Mouse (Mus musculus): ENCODE results near the gene Prf1. TPM values are rescaled to one million over a fixed set of nuclear protein-coding genes. Genes with fewer than 3 reads are reported as not detected.

Prf1 gene
- polyA plus RNA-seq, 1 experiment, result not detected

DNA sequence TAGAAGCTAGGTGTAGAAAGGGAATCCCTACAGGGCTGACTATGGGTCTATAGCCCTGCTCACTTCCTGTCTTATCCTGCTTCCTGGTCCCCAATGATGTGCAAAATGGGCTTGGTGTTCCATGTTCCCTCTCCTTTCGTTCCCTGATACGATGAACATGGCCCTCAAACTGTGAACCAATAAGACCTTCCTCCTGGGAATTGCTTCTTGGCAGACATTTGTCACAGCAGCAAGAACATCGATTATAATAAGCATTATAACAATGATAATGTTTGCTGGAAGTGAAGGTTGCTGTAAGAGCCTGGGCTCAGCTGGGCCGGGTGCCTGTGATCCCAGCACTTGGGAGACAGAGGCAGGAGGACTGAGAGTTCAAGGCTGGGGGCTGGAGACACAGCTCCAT, 13.3 kb upstream of the Prf1 start:
- TF ChIP-seq CTCF (IDR thresholded peaks at IDR 0.05; ENCODE audit: low read depth, low read length) (no peak), POLR2A (IDR thresholded peaks at IDR 0.05; ENCODE audit: borderline replicate concordance, low read depth, low read length) (no peak)
- Histone ChIP-seq H3K4me1 (ENCODE audit: control insufficient read depth, insufficient read depth, low read length) (peaks cover 13% of the 10 kb centered on the region), H3K27ac (ENCODE audit: insufficient read depth, low read depth, low read length) (no peak overlapping the region), H3K4me3 (ENCODE audit: insufficient read depth, low read length) (no peak overlapping the region)

DNA sequence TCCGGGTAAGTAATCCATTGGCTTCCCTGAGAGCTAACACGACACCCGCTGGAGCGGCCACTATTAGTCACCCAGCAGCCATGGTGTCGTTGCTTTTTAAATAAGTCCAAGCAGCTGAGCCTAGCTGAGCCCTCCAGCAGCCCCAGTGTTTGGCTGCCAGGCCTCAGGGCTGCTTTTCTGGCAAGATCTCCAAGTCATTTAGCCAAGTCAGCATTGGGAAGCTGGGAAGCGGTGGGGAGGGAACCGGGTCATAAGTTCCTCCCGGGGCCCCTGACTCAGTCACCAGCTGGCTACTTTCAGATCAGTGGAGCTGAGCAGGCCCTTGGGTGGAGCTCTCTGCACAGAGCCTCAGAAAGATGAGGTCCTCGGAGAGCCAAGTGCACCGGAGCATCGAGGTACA, 12.4 kb upstream of the Prf1 start:
- TF ChIP-seq POLR2A (IDR thresholded peaks at IDR 0.05; ENCODE audit: borderline replicate concordance, low read depth, low read length) (no peak), CTCF (IDR thresholded peaks at IDR 0.05; ENCODE audit: low read depth, low read length) (no peak)
- Histone ChIP-seq H3K4me1 (ENCODE audit: control insufficient read depth, insufficient read depth, low read length) (peaks cover 14% of the 10 kb centered on the region), H3K27ac (ENCODE audit: insufficient read depth, low read depth, low read length) (peak overlapping the region; percentile 49), H3K4me3 (ENCODE audit: insufficient read depth, low read length) (no peak overlapping the region)

DNA sequence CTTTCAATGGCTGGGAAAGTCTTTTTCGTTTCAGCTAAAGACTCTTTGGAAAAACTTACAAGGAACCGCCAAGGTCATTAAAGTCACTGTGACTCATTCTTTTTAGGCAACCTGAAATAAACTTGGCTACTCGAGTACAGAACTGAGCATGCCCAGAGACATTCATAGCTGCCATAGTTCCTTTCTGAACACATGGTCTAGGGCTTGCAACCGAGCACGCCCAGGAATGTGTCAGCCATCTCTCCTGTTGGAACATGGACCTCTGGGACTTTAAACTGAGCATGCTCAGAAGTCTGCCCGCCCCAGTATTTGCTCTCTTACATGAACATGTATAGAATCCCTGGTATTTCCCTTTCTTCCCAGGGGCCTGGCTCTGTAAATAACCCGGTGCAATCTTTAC, 11.4 kb upstream of the Prf1 start:
- Histone ChIP-seq H3K27ac (ENCODE audit: insufficient read depth, low read depth, low read length) (no peak overlapping the region), H3K4me1 (ENCODE audit: control insufficient read depth, insufficient read depth, low read length) (peaks cover 17% of the 10 kb centered on the region), H3K4me3 (ENCODE audit: insufficient read depth, low read length) (no peak overlapping the region)
- no peak for TF ChIP-seq POLR2A (IDR thresholded peaks at IDR 0.05; ENCODE audit: borderline replicate concordance, low read depth, low read length)
- TF ChIP-seq CTCF (IDR thresholded peaks at IDR 0.05; ENCODE audit: low read depth, low read length), result no peak

DNA sequence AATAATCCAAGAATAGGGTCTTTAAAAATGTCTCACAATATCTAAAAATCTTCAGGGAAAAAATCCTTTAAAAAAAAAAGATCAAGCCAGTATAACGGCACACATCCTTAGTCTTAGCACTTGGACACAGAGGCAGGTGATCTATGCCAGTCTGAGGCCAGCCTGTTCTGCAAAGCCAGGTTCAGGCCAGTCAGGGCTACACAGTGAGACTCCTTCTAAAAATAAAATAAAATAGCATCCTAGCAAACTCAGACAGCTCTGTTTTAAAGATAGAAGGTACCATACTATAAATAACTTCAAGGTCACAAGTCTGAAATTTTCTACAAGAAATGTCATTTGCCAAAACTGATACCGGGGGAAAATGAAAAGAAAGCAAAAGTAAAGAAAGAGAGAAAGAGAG, 7.6 kb upstream of the Prf1 start:
- peaks cover 14% of the 10 kb centered on the region for H3K4me1 ChIP-seq (ENCODE audit: control insufficient read depth, insufficient read depth, low read length)
- H3K27ac ChIP-seq (ENCODE audit: insufficient read depth, low read depth, low read length), result no peak overlapping the region
- TF ChIP-seq CTCF (IDR thresholded peaks at IDR 0.05; ENCODE audit: low read depth, low read length) (no peak), POLR2A (IDR thresholded peaks at IDR 0.05; ENCODE audit: borderline replicate concordance, low read depth, low read length) (no peak)
- no peak overlapping the region; the same call in 1 of the 2 replicates for H3K4me3 ChIP-seq (ENCODE audit: insufficient read depth, low read length)

DNA sequence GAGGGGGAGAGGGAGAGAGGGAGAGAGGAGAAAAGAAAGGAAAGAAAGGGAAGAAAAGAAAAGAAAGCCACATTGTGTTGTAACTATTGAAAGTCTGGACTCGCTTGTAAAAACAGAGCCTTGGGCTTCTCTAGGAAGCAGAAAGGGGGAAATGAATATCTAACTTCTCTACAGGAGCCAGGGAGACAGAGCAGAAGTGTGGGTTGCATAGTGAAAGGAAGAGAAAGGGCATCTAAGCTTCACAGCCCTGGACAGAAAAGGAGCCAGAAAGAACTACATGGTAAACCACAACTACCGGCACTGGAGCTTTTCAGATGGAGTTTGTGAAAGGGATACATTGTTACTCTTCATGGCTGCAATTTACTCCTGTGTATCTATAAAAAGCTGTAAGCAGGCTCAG, 7.2 kb upstream of the Prf1 start:
- no peak for TF ChIP-seq CTCF (IDR thresholded peaks at IDR 0.05; ENCODE audit: low read depth, low read length)
- TF ChIP-seq POLR2A (IDR thresholded peaks at IDR 0.05; ENCODE audit: borderline replicate concordance, low read depth, low read length), result no peak
- H3K4me1 ChIP-seq (ENCODE audit: control insufficient read depth, insufficient read depth, low read length), result peaks cover 11% of the 10 kb centered on the region
- H3K4me3 ChIP-seq (ENCODE audit: insufficient read depth, low read length), result no peak overlapping the region; the same call in 1 of the 2 replicates
- H3K27ac ChIP-seq (ENCODE audit: insufficient read depth, low read depth, low read length), result no peak overlapping the region

DNA sequence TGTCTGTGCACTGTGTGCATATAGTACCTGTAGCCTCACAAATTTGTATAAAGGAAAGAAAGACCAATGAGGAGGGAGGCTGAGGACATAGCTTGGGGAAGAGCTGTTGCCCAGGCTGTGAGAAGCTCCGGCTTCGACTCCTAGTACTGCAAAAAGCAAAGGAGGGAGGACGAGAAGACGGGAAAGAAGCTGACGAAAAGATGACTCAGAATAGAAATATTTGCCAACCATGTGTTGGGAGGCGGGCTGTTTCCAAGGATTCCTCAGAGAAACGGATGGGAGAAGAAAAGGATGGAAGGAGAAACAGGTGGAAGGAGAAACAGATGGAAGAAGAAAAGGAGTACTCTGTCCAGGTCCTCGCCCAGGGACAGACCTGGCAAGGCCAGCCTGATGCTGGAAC, 3.4 kb upstream of the Prf1 start:
- no peak overlapping the region for H3K4me3 ChIP-seq (ENCODE audit: insufficient read depth, low read length)

DNA sequence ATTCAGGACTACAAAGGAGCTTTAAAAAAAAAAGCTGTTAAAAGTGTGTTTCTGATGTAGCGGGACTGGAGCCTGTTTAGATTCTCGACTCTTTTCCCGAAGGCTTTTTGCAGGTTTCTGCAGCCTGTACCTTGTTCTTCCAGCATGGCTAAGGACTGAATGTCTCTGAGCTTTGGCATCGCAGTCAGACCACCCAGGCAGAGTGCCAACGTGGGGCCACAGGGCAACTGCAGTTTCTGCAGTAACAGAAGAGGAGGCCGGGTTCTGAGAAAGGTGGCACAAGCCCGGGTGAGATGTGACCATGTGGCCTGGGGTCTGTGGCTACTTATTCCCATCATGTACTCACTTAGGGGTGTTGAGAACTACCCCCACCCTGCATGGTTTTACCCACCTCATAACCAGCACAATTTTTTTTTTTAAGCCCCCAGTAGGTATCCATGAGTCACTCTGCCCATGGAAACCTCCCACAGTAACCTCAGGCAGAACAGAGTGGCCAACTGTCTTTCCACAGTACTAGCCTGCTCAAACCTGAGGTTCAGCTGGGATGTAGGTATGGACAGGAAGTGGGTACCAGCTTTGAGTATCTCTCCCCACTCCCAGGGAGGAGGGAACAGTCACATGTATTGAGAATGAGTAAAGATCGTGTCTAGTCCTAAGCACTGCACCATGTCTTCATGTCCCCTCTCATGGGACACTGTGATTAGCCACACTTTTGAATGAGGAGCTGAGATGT, 754 bp upstream of the Prf1 start:
- TF ChIP-seq POLR2A (IDR thresholded peaks at IDR 0.05; ENCODE audit: borderline replicate concordance, low read depth, low read length) (no peak), CTCF (IDR thresholded peaks at IDR 0.05; ENCODE audit: low read depth, low read length) (no peak)
- H3K27ac ChIP-seq (ENCODE audit: insufficient read depth, low read depth, low read length), result no peak overlapping the region
- no peaks in the 10 kb centered on the region for H3K4me1 ChIP-seq (ENCODE audit: control insufficient read depth, insufficient read depth, low read length)
- H3K4me3 ChIP-seq (ENCODE audit: insufficient read depth, low read length), result no peak overlapping the region

More for the DNA sequence above, 3.4 kb upstream of the Prf1 start:
- no peak for TF ChIP-seq CTCF (IDR thresholded peaks at IDR 0.05; ENCODE audit: low read depth, low read length)
- no peak for TF ChIP-seq POLR2A (IDR thresholded peaks at IDR 0.05; ENCODE audit: borderline replicate concordance, low read depth, low read length)
- Histone ChIP-seq H3K27ac (ENCODE audit: insufficient read depth, low read depth, low read length) (no peak overlapping the region), H3K4me1 (ENCODE audit: control insufficient read depth, insufficient read depth, low read length) (peaks cover 5% of the 10 kb centered on the region; the same call in 1 of the 2 replicates)

DNA sequence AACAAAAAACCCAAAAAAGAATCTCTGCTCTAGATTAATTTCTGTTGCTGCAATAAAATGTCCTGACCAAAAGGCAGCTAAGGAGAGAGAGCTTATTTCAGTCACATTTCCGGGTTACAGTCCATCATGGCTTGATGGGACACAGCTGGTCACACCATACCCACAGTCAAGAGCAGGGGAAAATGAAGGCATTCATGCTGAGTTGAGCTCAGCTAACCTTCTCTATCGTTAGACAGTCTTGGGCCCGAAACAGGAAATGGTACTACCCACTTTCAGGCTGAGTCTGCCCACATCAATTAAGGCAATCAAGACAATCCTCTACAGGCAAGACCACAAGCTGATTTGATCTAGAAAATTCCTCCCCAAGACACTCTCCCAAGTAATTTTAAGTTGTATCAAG, 3.4 kb downstream of the Prf1 start:
- Histone ChIP-seq H3K4me3 (ENCODE audit: insufficient read depth, low read length) (no peak overlapping the region), H3K4me1 (ENCODE audit: control insufficient read depth, insufficient read depth, low read length) (no peaks in the 10 kb centered on the region), H3K27ac (ENCODE audit: insufficient read depth, low read depth, low read length) (no peak overlapping the region)
- TF ChIP-seq POLR2A (IDR thresholded peaks at IDR 0.05; ENCODE audit: borderline replicate concordance, low read depth, low read length), result no peak
- no peak for TF ChIP-seq CTCF (IDR thresholded peaks at IDR 0.05; ENCODE audit: low read depth, low read length)

DNA sequence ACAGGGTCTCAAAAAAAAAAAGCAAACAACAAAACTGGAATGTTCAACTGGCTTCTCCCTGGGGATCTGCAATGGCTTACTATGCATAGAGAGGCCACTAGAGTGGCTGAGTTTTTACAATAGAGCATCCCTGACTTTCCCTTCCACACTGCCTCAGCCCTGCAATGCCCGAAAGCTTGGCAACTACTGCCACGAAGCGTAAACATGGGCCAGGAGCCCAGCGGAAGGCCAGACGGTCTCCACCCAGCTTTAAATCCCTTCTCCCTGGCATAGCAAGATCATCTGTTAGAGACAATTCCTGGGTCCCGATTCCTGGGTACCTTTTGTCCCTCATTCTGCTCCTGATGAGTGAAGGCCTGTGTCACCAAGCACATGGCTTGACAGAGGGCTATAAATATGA, 6.4 kb downstream of the Prf1 start:
- Histone ChIP-seq H3K4me1 (ENCODE audit: control insufficient read depth, insufficient read depth, low read length) (no peaks in the 10 kb centered on the region), H3K27ac (ENCODE audit: insufficient read depth, low read depth, low read length) (no peak overlapping the region), H3K4me3 (ENCODE audit: insufficient read depth, low read length) (no peak overlapping the region)
- TF ChIP-seq POLR2A (IDR thresholded peaks at IDR 0.05; ENCODE audit: borderline replicate concordance, low read depth, low read length) (no peak), CTCF (IDR thresholded peaks at IDR 0.05; ENCODE audit: low read depth, low read length) (no peak)

DNA sequence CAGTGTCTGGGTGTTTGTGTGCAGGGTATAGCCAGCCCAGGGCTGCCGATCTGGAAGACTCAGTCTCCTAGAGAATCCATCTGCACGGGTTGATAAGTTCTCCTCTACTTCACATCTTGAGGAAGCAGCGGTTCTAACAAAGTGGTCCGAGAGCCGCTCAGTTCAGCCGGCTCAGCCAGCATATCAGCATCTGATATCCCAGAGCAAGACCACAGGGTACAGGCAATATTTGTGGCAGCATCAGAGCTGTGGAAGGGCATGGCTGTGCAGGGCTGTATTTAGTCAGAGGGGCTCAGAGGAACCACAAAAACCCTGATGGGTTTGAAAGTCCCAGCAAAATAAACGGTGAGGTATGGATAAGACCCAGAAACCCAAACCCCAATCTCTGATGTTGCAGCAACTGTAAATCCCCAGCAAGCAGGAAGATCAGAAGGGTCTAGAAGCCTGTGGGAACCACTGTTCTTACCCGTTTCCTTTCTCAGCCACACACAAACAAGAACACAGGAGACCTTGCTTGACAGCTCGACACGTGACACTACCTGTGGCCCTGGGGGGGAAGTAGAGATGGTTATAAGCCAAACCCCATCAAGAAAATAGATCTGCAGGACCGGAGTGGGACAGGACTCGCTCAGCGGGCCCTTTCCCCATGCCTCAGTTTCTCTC, 8.4 kb downstream of the Prf1 start:
- no peak for TF ChIP-seq CTCF (IDR thresholded peaks at IDR 0.05; ENCODE audit: low read depth, low read length)
- Histone ChIP-seq H3K4me1 (ENCODE audit: control insufficient read depth, insufficient read depth, low read length) (no peaks in the 10 kb centered on the region), H3K27ac (ENCODE audit: insufficient read depth, low read depth, low read length) (no peak overlapping the region), H3K4me3 (ENCODE audit: insufficient read depth, low read length) (no peak overlapping the region)
